In genomic region chr4:154926969-154927898, GRCm38 (mm10) we compare ENCODE assay signal across 10 mouse cellular contexts. TPM values are rescaled to one million over a fixed set of nuclear protein-coding genes. Genes with fewer than 3 reads are reported as not detected.
DNase-seq lines count a peak whose midpoint lies in the region; ATAC-seq and TF ChIP-seq lines count a peak whose summit lies in the region.
"Had no signal": no experiment of that assay in that cellular context is flagged by ENCODE, and none has a peak within 500 bp of the region (broad histone marks: within the 10 kb centered on the region; RNA-seq: fewer than 3 reads in every experiment).

No protein-coding gene starts in this region.

- no peaks in the 10 kb centered on the region for H3K9me3 ChIP-seq in liver, embryonic 16.5 days (replicated peaks; ENCODE audit: control insufficient read depth, low read length)
- H3K9me3 ChIP-seq: midbrain, embryonic 12.5 days had no signal

- peak overlapping the region; percentile 82 for H3K4me2 ChIP-seq in liver, embryonic 16.5 days (ENCODE audit: low read depth, low read length)
- H3K4me2 ChIP-seq: midbrain, embryonic 12.5 days had no signal

- ATAC-seq in liver, embryonic 16.5 days (ENCODE audit: low read depth), result peak; percentile 22

- no peak for TF ChIP-seq POLR2A in testis, adult 2 months (IDR thresholded peaks at IDR 0.05; ENCODE audit: control insufficient read depth, low read depth, low read length)

- peak overlapping the region; percentile 7; the same call in 1 of the 2 replicates for H3K4me3 ChIP-seq in testis, adult 2 months (ENCODE audit: control insufficient read depth, low read depth, low read length)
- peak overlapping the region; percentile 76 for H3K4me3 ChIP-seq in liver, embryonic 16.5 days (ENCODE audit: low read depth, low read length)
- H3K4me3 ChIP-seq: midbrain, embryonic 12.5 days had no signal

- no peak for TF ChIP-seq CTCF in testis, adult 2 months (IDR thresholded peaks at IDR 0.05; ENCODE audit: control insufficient read depth, insufficient read depth, insufficient replicate concordance, low read depth, low read length)

- H3K9ac ChIP-seq in liver, embryonic 16.5 days (ENCODE audit: low read depth, low read length), result peak overlapping the region; percentile 90
- H3K9ac ChIP-seq: midbrain, embryonic 12.5 days had no signal

- peak; percentile 93 for DNase-seq in heart, adult 11 months
- no peak for DNase-seq in heart, postnatal 10 days
- no peak for DNase-seq in testis, postnatal 14 days (ENCODE audit: low spot score)
- no peak for DNase-seq in left cerebral cortex, adult 9 months (ENCODE audit: low spot score in 2 of 2)
- no peak for DNase-seq in left cerebral cortex, adult 18-20 months (ENCODE audit: low spot score in 2 of 2)
- DNase-seq in MN1 (ENCODE audit: low spot score), result no peak
- DNase-seq: cerebellum, postnatal 10 days had no signal

- WGBS in liver, embryonic 16.5 days (ENCODE audit: insufficient replicate concordance), result 28% methylated on average over 9 of the region's 9 CpGs

- H3K4me1 ChIP-seq in testis, adult 2 months (ENCODE audit: control insufficient read depth, insufficient read depth, low read length), result no peaks in the 10 kb centered on the region
- peaks cover 60% of the 10 kb centered on the region for H3K4me1 ChIP-seq in liver, embryonic 16.5 days (ENCODE audit: control insufficient read depth, low read depth, low read length)

- no peaks in the 10 kb centered on the region for H3K27me3 ChIP-seq in testis, adult 2 months (ENCODE audit: control insufficient read depth, insufficient read depth, low read length)
- H3K27me3 ChIP-seq in liver, embryonic 16.5 days (ENCODE audit: control insufficient read depth, insufficient read depth, low read depth, low read length), result no peaks in the 10 kb centered on the region
- H3K27me3 ChIP-seq: midbrain, embryonic 12.5 days had no signal

- H3K27ac ChIP-seq in testis, adult 2 months (ENCODE audit: control insufficient read depth, insufficient read depth, low read depth, low read length), result no peak overlapping the region
- H3K27ac ChIP-seq in liver, embryonic 16.5 days (ENCODE audit: low read length), result peak overlapping the region; percentile 95
- H3K27ac ChIP-seq: midbrain, embryonic 12.5 days had no signal

- intact Hi-C loops in heart, postnatal 10 days (cut with DNase I), result no loop called here

- no peaks in the 10 kb centered on the region for H3K36me3 ChIP-seq in testis, adult 2 months (ENCODE audit: control insufficient read depth, insufficient read depth, low read length)
- peaks cover 45% of the 10 kb centered on the region for H3K36me3 ChIP-seq in liver, embryonic 16.5 days (ENCODE audit: control insufficient read depth, insufficient read depth)
- H3K36me3 ChIP-seq: midbrain, embryonic 12.5 days had no signal

RNA-seq across cellular contexts. Expression of gene Tnfrsf14, which starts 1.1 kb away (rescaled TPM):
- total RNA-seq in heart, postnatal 10 days (2021), result 1 to 10 TPM; 4.1 to 5.7 TPM
- polyA plus RNA-seq in testis, adult 2 months (2012; rRNA removed), result 0.70 and 1.0 TPM in 2 replicates
- 54.3 and 59.8 TPM in 2 replicates for polyA plus RNA-seq in liver, embryonic 16.5 days (2015; fragmentation: Nextera tagmentation; extraction: Ambion mirVana)
- 1 to 10 TPM; 2.0 to 2.1 TPM for total RNA-seq in left cerebral cortex, adult 18-20 months (2021)

RNA-seq across cellular contexts. Expression of gene Fam213b, which starts 28.3 kb away (rescaled TPM):
- total RNA-seq in heart, postnatal 10 days (2021), result 10 to 100 TPM; 61.7 to 64.3 TPM
- polyA plus RNA-seq in testis, adult 2 months (2012; rRNA removed), result 1.6 and 1.7 TPM in 2 replicates
- polyA plus RNA-seq in liver, embryonic 16.5 days (2015; fragmentation: Nextera tagmentation; extraction: Ambion mirVana), result 7.4 and 8.5 TPM in 2 replicates
- 10 to 100 TPM; 67.7 to 70.2 TPM for total RNA-seq in left cerebral cortex, adult 18-20 months (2021)

RNA-seq across cellular contexts. Expression of gene Hes5, which starts 33.5 kb away (rescaled TPM):
- total RNA-seq in heart, postnatal 10 days (2021), result not detected
- polyA plus RNA-seq in testis, adult 2 months (2012; rRNA removed), result 0.57 and 0.65 TPM in 2 replicates
- 0.11 and 0.13 TPM in 2 replicates for polyA plus RNA-seq in liver, embryonic 16.5 days (2015; fragmentation: Nextera tagmentation; extraction: Ambion mirVana)
- total RNA-seq in left cerebral cortex, adult 18-20 months (2021), result 10 to 100 TPM; 35.7 to 36.1 TPM

RNA-seq across cellular contexts. Expression of gene Pank4, which starts 36.7 kb away (rescaled TPM):
- total RNA-seq in heart, postnatal 10 days (2021), result 10 to 100 TPM; 36.5 to 36.8 TPM
- polyA plus RNA-seq in testis, adult 2 months (2012; rRNA removed), result 16.7 TPM in 2 replicates
- 20.7 and 23.3 TPM in 2 replicates for polyA plus RNA-seq in liver, embryonic 16.5 days (2015; fragmentation: Nextera tagmentation; extraction: Ambion mirVana)
- 10 to 100 TPM; 38.3 to 46.8 TPM for total RNA-seq in left cerebral cortex, adult 18-20 months (2021)

RNA-seq across cellular contexts. Expression of gene Mmel1, which starts 57.8 kb away (rescaled TPM):
- total RNA-seq in heart, postnatal 10 days (2021), result under 1 TPM; 0.32 to 0.48 TPM
- 111 and 124 TPM in 2 replicates for polyA plus RNA-seq in testis, adult 2 months (2012; rRNA removed)
- 2.4 and 2.7 TPM in 2 replicates for polyA plus RNA-seq in liver, embryonic 16.5 days (2015; fragmentation: Nextera tagmentation; extraction: Ambion mirVana)
- under 1 TPM; 0.60 to 0.70 TPM for total RNA-seq in left cerebral cortex, adult 18-20 months (2021)

Comparison
In these comparisons a context has a peak if more than half of its experiments do, and no peak if none do; other contexts are left out.
1. RNA of gene Hes5, which starts 33.5 kb away (total RNA-seq): 35.7 to 36.1 TPM in left cerebral cortex, adult 18-20 months; not detected in heart, postnatal 10 days; every median in the first group is over 10 times any median in the second.